Mouse (Mus musculus): ENCODE measurements around the gene Zfp74. TPM values are rescaled to one million over a fixed set of nuclear protein-coding genes. Genes with fewer than 3 reads are reported as not detected.

Gene Zfp74
- 10 to 100 TPM; 15.4 to 18.1 TPM for total RNA-seq (2021)
- long read RNA-seq, partial matches to known transcripts: 0 of 16 reads
- long read RNA-seq, other reads (novel, unspliced or antisense): 16 of 16 reads

GRCm38 (mm10) chr7:29953513-29954401 is at the start of gene Zfp74:
TSS of gene Zfp74 (minus strand) at chr7:29954089.
- peak; percentile 68 to 83 for DNase-seq (ENCODE audit: low spot score in 2 of 2)

- no peak for DNase-seq (ENCODE audit: low spot score in 2 of 2)
These were observed 46.7 kb upstream of the Zfp74 start for GRCm38 (mm10) chr7:30000601-30001000.

- DNase-seq (ENCODE audit: low spot score in 2 of 2): no peak
These were observed 41.2 kb upstream of the Zfp74 start for GRCm38 (mm10) chr7:29995134-29995533.

- DNase-seq (ENCODE audit: low spot score in 2 of 2): peak in 1 of 2 experiments; percentile 17
These were observed 39.5 kb upstream of the Zfp74 start for GRCm38 (mm10) chr7:29993340-29993739.

- no peak for DNase-seq (ENCODE audit: low spot score in 2 of 2)
These were observed 38.8 kb upstream of the Zfp74 start for GRCm38 (mm10) chr7:29992698-29993097.

GRCm38 (mm10) chr7:29989031-29989430 is 35.1 kb upstream of the Zfp74 start:
- DNase-seq (ENCODE audit: low spot score in 2 of 2): no peak

- DNase-seq (ENCODE audit: low spot score in 2 of 2): no peak
These were observed 33.7 kb upstream of the Zfp74 start for GRCm38 (mm10) chr7:29987551-29987950.

GRCm38 (mm10) chr7:29986101-29986500 is 32.2 kb upstream of the Zfp74 start:
- no peak for DNase-seq (ENCODE audit: low spot score in 2 of 2)

- peak; percentile 87 to 93 for DNase-seq (ENCODE audit: low spot score in 2 of 2)
These were observed 29.9 kb upstream of the Zfp74 start, which contains the start of gene Zfp568 for GRCm38 (mm10) chr7:29983690-29984380. TSS of gene Zfp568 (plus strand) at chr7:29983955.

GRCm38 (mm10) chr7:29983340-29983689 is 29.4 kb upstream of the Zfp74 start:
- DNase-seq (ENCODE audit: low spot score in 2 of 2): no peak

GRCm38 (mm10) chr7:29982931-29983330 is 29.0 kb upstream of the Zfp74 start:
- no peak for DNase-seq (ENCODE audit: low spot score in 2 of 2)

- no peak for DNase-seq (ENCODE audit: low spot score in 2 of 2)
These were observed 28.5 kb upstream of the Zfp74 start for GRCm38 (mm10) chr7:29982341-29982740.

- no peak for DNase-seq (ENCODE audit: low spot score in 2 of 2)
These were observed 28.0 kb upstream of the Zfp74 start for GRCm38 (mm10) chr7:29981860-29982259.

- DNase-seq (ENCODE audit: low spot score in 2 of 2): no peak
These were observed 27.6 kb upstream of the Zfp74 start for GRCm38 (mm10) chr7:29981455-29981854.

GRCm38 (mm10) chr7:29980761-29981160 is 26.9 kb upstream of the Zfp74 start:
- DNase-seq (ENCODE audit: low spot score in 2 of 2): no peak

- no peak for DNase-seq (ENCODE audit: low spot score in 2 of 2)
These were observed 16.8 kb upstream of the Zfp74 start for GRCm38 (mm10) chr7:29970686-29971085.

GRCm38 (mm10) chr7:29965115-29965810 is 11.4 kb upstream of the Zfp74 start:
- peak in 1 of 2 experiments; percentile 9 for DNase-seq (ENCODE audit: low spot score in 2 of 2)

GRCm38 (mm10) chr7:29959004-29959403 is 5.1 kb upstream of the Zfp74 start:
- no peak for DNase-seq (ENCODE audit: low spot score in 2 of 2)

- DNase-seq (ENCODE audit: low spot score in 2 of 2): no peak
These were observed 4.3 kb upstream of the Zfp74 start for GRCm38 (mm10) chr7:29958125-29958724.

GRCm38 (mm10) chr7:29956257-29956656 is 2.4 kb upstream of the Zfp74 start:
- DNase-seq (ENCODE audit: low spot score in 2 of 2): peak in 1 of 2 experiments; percentile 24

- DNase-seq (ENCODE audit: low spot score in 2 of 2): peak in 1 of 2 experiments; percentile 28
These were observed 842 bp upstream of the Zfp74 start for GRCm38 (mm10) chr7:29954731-29955130.
